Mouse (Mus musculus) lung, postnatal 0 days (tissue): ENCODE measurements around the gene Tbx19. TPM values are rescaled to one million over a fixed set of nuclear protein-coding genes. Genes with fewer than 3 reads are reported as not detected.

Source experiments
- ATAC-seq: fragments of 200-750 bp; cut with Nextera tagmentation; 2 replicates; pipeline ENCODE4 v1.8.0; 2017; ENCODE audit warnings: moderate library complexity
- DNase-seq: peaks from one replicate; pipeline ENCODE4 v3.0.0-alpha.2; 2016; ENCODE audit warnings: low spot score
- H3K27ac ChIP-seq: fragments of 300-500 bp; sonication (generic); 2 replicates; pipeline ENCODE4 v1.5.1; 2014; ENCODE audit warnings: antibody characterized with exemption, mild to moderate bottlenecking, low read length, mixed read lengths
- H3K27me3 ChIP-seq: fragments of 300-500 bp; sonication (generic); replicated peaks from 2 replicates; pipeline ENCODE4 v1.6.1; 2014; ENCODE audit warnings: low read length, mixed read lengths; ENCODE audit not compliant: insufficient read depth
- H3K36me3 ChIP-seq: fragments of 300-500 bp; sonication (generic); 2 replicates; pipeline ENCODE4 v1.6.1; 2014; ENCODE audit warnings: low read length, mixed read lengths; ENCODE audit not compliant: insufficient read depth
- H3K4me1 ChIP-seq: fragments of 300-500 bp; sonication (generic); 2 replicates; pipeline ENCODE4 v1.6.1; 2014; ENCODE audit warnings: antibody characterized with exemption, low read depth, low read length, mixed read lengths; ENCODE audit not compliant: insufficient read depth
- H3K4me2 ChIP-seq: fragments of 300-500 bp; sonication (generic); replicated peaks from 2 replicates; pipeline ENCODE4 v1.6.1; 2014; ENCODE audit warnings: low read depth, mild to moderate bottlenecking, low read length, moderate library complexity, mixed read lengths
- H3K4me3 ChIP-seq: fragments of 300-500 bp; sonication (generic); 2 replicates; pipeline ENCODE4 v1.5.1; 2014; ENCODE audit warnings: low read depth, low read length
- H3K9ac ChIP-seq: fragments of 300-500 bp; sonication (generic); replicated peaks from 2 replicates; pipeline ENCODE4 v1.6.1; 2014; ENCODE audit warnings: low read depth, mild to moderate bottlenecking
- H3K9me3 ChIP-seq: fragments of 300-500 bp; sonication (generic); 2 replicates; pipeline ENCODE4 v1.6.1; 2016; ENCODE audit warnings: low read length, mixed read lengths
- CTCF ChIP-seq: IDR thresholded peaks from 2 replicates; pipeline ENCODE4 v1.5.1; 2016; ENCODE audit warnings: antibody characterized with exemption, mild to moderate bottlenecking
- EP300 ChIP-seq: IDR thresholded peaks from 2 replicates; pipeline ENCODE4 v1.6.1; 2016; ENCODE audit warnings: antibody characterized with exemption, mild to moderate bottlenecking, control low read depth
- WGBS: fragments of 180-500 bp; shearing (Covaris S2); extraction: QIAGEN DNeasy Blood & Tissue Kit; methylation state at CpG from one replicate; pipeline ENCODE4 v1.1.7; 2014; 5-methylcytosine and 5-hydroxymethylcytosine counted together
- polyA plus RNA-seq: library from polyadenylated mRNA; unstranded; fragments of >200 nt; fragmentation: Nextera tagmentation; extraction: Ambion mirVana; gene quantifications from 2 replicates; pipeline ENCODE4 v1.2.1, GENCODE M21; 2015

Tbx19 gene
- polyA plus RNA-seq, 1 experiment from 2014 or later: not detected

DNA sequence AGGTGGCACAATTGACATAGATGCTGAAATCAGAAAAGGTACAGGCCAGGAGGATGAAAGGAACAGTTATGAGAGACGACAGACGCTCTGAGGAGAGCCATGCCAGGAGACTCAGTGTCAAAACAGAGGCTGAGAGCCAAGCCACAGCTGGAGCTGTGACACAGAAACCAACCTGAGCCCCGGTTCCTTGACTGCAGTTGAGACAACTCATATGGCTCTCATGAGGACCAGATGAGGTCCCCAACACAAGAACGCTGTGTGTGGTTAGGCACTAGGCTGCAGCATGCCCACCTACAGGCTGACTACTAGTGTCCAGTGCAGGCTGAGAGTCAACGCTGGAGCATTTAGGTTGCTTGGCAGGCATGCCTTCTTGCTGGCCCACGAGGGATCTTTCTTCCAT, 17.5 kb upstream of the Tbx19 start:
- Histone ChIP-seq H3K4me2 (0 out of 2 replicates have a peak overlapping the region, but pooled peaks have one; percentile 1), H3K27ac (no peak overlapping the region), H3K36me3 (peaks cover 3% of the 10 kb centered on the region; the same call in 1 of the 2 replicates), H3K27me3 (no peaks in the 10 kb centered on the region), H3K9me3 (no peaks in the 10 kb centered on the region), H3K9ac (no peak overlapping the region), H3K4me3 (no peak overlapping the region), H3K4me1 (no peaks in the 10 kb centered on the region)
- TF ChIP-seq EP300: no peak
- no peak for TF ChIP-seq CTCF
- DNase-seq (no peak), ATAC-seq (peak; percentile 40; the same call in 1 of the 2 replicates)
- 48% methylated on average over 6 of the region's 6 CpGs for WGBS

DNA sequence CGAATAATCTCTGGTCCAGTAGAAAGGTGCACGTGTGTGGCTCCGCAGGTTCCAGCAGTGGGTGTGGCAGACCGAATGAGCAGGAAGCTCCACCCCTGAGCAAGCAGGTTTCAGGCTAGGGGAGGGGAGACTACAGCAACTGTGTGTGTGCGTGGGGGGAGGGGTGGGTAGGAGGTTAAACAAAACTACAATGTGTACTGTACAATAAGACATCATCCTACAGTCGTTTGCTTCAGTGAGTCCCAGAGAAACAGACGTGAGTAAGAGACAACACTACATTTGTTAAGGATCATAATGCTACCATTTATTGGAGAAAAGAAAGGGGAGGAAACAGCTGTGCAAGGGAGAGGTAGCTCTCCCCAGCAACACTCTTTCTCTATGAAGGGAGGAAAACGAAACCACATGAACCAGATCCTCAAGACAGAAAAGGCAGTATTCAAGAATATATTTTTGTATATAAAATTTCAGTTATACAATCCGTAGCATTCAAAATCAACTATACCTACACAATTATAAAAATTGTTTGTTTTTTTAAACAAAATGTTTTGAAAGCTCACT, 13.6 kb upstream of the Tbx19 start:
- ATAC-seq (no peak), DNase-seq (no peak)
- Histone ChIP-seq H3K27ac (no peak overlapping the region), H3K9ac (no peak overlapping the region), H3K4me1 (no peaks in the 10 kb centered on the region), H3K27me3 (no peaks in the 10 kb centered on the region), H3K4me3 (no peak overlapping the region), H3K9me3 (no peaks in the 10 kb centered on the region), H3K4me2 (no peak overlapping the region), H3K36me3 (no peaks in the 10 kb centered on the region; the same call in 1 of the 2 replicates)
- 65% methylated on average over 5 of the region's 9 CpGs for WGBS
- no peak for TF ChIP-seq EP300
- no peak for TF ChIP-seq CTCF

DNA sequence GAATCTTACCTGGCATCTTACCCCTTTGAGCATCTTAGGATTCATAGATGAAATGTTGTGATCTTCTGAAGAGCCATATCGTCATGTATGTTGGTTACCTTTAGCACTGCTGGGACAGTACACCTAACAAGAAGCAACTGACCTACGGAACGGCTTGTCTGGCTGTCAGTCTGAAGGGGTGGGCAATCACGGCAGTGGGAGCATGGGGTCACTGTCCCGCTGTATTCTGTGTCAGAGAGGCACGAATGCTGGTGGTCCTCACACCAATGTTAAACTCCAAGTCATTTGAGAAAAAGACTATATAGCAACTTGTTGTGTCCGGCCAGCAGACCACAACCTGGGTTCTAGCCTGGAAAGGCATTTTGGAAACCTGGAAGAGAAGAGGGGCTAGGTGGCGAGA, 10.7 kb upstream of the Tbx19 start:
- no peaks in the 10 kb centered on the region for H3K27me3 ChIP-seq
- ATAC-seq (no peak), DNase-seq (no peak)
- no peak overlapping the region for H3K4me2 ChIP-seq
- H3K9ac ChIP-seq: no peak overlapping the region
- H3K4me1 ChIP-seq: no peaks in the 10 kb centered on the region
- H3K9me3 ChIP-seq: no peaks in the 10 kb centered on the region
- H3K36me3 ChIP-seq: no peaks in the 10 kb centered on the region
- H3K27ac ChIP-seq: no peak overlapping the region
- H3K4me3 ChIP-seq: no peak overlapping the region
- 84% methylated on average over 7 of the region's 8 CpGs for WGBS
- TF ChIP-seq CTCF: no peak
- no peak for TF ChIP-seq EP300

DNA sequence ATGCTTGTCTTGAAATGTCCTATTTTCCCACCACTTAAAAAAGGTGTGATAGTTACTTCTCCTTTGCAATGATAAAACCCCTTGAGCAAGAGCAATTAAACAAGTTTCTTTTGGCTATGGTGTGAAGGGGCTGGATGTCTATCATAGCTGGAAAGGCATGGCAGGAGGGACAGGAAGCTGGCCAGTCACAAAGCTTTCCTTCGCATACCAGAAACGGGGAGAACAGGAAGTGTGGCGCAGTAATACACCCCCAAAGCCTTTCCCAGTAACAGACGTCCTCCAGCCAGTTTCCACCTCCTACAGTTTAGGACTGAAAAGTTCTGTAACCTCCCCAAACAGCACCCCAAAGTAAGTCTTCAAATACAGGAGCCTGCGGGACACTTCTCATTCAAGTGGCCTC, 9.6 kb upstream of the Tbx19 start:
- ATAC-seq (no peak), DNase-seq (no peak)
- Histone ChIP-seq H3K4me2 (no peak overlapping the region), H3K27me3 (no peaks in the 10 kb centered on the region), H3K4me3 (no peak overlapping the region), H3K27ac (no peak overlapping the region), H3K9ac (no peak overlapping the region), H3K4me1 (no peaks in the 10 kb centered on the region), H3K9me3 (no peaks in the 10 kb centered on the region), H3K36me3 (no peaks in the 10 kb centered on the region)
- no peak for TF ChIP-seq CTCF
- no peak for TF ChIP-seq EP300
- 48% methylated on average over 5 of the region's 5 CpGs for whole genome bisulfite sequencing

DNA sequence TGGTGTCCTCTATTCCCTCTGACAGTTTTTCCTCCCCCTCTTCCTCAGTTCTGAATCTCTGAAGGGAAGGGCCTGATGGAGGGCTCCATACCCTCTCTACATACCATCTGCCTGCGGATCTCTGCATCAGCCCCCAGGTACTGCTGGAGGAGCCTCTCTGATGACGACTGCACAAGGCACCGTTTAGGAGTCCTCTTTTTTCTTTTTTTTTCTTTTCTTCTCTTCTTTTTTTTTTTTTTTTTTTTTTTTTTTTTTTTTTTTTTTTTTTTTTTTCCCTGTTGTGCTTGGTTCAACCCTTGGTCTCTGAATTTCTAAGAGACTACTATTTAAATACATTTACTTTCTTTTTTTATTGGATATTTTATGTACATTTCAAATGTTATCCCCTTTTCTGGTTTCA, 8.9 kb upstream of the Tbx19 start:
- DNase-seq (no peak), ATAC-seq (no peak)
- Histone ChIP-seq H3K27me3 (no peaks in the 10 kb centered on the region), H3K9me3 (no peaks in the 10 kb centered on the region), H3K4me1 (no peaks in the 10 kb centered on the region), H3K36me3 (no peaks in the 10 kb centered on the region), H3K9ac (no peak overlapping the region), H3K27ac (no peak overlapping the region), H3K4me3 (no peak overlapping the region), H3K4me2 (no peak overlapping the region)
- WGBS: 75% methylated on average over 3 of the region's 3 CpGs
- TF ChIP-seq CTCF (no peak), EP300 (no peak)

DNA sequence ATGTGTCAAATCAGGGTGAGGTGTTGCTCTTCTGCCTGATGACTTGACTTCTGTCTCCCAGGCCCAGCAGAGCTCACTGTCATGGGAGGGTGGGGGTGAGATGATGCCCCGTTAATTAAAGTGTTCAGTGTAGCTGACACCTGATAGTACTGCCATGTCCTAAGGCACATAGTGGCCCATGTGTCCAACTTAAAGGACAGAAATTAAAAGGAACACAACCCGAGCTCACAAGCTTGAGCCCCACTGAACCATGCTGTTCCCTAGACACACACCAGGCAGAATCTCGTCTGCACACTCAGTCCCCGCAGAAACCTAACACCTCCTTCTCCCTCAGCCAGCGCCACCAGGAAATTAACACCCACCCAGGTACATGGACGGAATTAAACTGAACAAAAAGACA, 4.3 kb upstream of the Tbx19 start:
- Histone ChIP-seq H3K27ac (no peak overlapping the region), H3K9ac (no peak overlapping the region), H3K9me3 (no peaks in the 10 kb centered on the region), H3K36me3 (no peaks in the 10 kb centered on the region), H3K27me3 (no peaks in the 10 kb centered on the region), H3K4me1 (no peaks in the 10 kb centered on the region), H3K4me2 (no peak overlapping the region), H3K4me3 (no peak overlapping the region)
- WGBS: 83% methylated on average over 6 of the region's 6 CpGs
- TF ChIP-seq EP300 (no peak), CTCF (no peak)
- DNase-seq (no peak), ATAC-seq (no peak)

DNA sequence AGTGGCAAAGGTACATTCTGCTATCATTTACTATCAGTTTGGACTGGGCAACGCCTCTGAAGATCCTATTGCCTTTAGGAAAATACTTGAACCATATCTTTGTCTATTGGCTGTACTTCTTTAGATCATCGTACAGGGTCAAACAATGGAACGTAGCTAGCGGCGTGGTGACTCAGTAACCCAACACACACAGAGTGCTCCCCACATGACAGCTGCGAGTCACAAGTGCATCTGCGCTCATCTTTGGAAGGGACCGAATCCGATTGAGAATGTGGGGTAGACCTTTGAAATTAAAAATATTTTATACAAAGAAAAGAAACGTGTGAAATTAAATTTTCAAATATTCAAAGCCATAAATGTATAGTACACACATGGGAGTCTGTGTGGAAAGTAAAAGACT, 1.7 kb downstream of the Tbx19 start:
- TF ChIP-seq EP300 (no peak), CTCF (no peak)
- H3K9ac ChIP-seq: no peak overlapping the region
- no peak overlapping the region for H3K4me2 ChIP-seq
- WGBS: 64% methylated on average over 10 of the region's 10 CpGs
- H3K4me3 ChIP-seq: no peak overlapping the region
- no peak overlapping the region for H3K27ac ChIP-seq
- H3K36me3 ChIP-seq: no peaks in the 10 kb centered on the region
- no peak for ATAC-seq
- no peaks in the 10 kb centered on the region for H3K9me3 ChIP-seq
- no peaks in the 10 kb centered on the region; the same call in 1 of the 2 replicates for H3K4me1 ChIP-seq
- no peaks in the 10 kb centered on the region for H3K27me3 ChIP-seq
- DNase-seq: no peak
